Mouse (Mus musculus): ENCODE data around the gene Pcsk4. TPM values are rescaled to one million over a fixed set of nuclear protein-coding genes. Genes with fewer than 3 reads are reported as not detected.

Gene Pcsk4
- polyA plus RNA-seq, 1 experiment from 2014 or later, result 8.2 TPM

DNA sequence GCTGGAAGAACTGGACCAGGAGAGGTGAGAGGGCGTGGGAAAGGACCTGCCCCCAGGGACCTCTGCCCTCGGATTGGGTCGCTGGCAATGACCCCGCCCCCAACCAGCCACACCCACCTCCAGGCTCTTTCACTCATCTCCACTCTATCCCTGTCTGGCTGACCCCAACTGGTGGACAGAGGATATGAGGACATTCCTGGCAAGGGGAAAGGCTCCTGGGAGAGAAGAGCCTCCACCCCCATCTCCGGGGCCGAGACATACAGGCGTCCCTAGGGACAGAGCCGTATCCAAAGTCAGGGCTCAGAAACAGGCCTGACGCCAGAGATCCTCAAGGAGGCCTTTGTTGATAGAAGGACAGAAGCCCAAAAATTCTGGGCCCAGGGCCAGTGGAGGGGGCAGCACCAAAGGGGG is 26.8 kb downstream of the Pcsk4 start:
- H3K4me1 ChIP-seq, result peaks cover 74% of the 10 kb centered on the region
- WGBS, result 9% methylated on average over 9 of the region's 9 CpGs
- ATAC-seq (ENCODE audit: low FRiP score), result 0 out of 2 replicates have a peak, but pooled peaks have one; percentile 4

DNA sequence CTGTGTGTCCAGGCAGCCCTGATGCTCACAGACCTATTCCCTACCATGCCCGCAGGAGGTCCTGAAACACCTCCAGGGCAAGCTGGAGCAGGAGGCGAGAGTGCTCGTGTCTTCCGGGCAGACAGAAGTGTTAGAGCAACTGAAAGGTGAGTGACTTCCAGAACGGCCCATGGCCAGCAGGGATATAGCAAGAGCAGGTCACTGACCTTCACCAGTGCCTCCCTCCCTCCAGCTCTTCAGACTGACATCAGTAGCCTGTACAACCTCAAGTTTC is 27.3 kb downstream of the Pcsk4 start:
- no peak for ATAC-seq (ENCODE audit: low FRiP score)
- WGBS, result 34% methylated on average over 5 of the region's 5 CpGs
- peaks cover 33% of the 10 kb centered on the region for H3K36me3 ChIP-seq

More for the DNA sequence above, 26.8 kb downstream of the Pcsk4 start:
- H3K4me2 ChIP-seq, result peak overlapping the region; percentile 85
- H3K9me3 ChIP-seq (replicated peaks), result no peaks in the 10 kb centered on the region
- peak overlapping the region; percentile 52 for H3K4me3 ChIP-seq (replicated peaks)
- peaks cover 38% of the 10 kb centered on the region for H3K36me3 ChIP-seq
- H3K27me3 ChIP-seq (replicated peaks), result no peaks in the 10 kb centered on the region
- H3K27ac ChIP-seq (replicated peaks), result peak overlapping the region; percentile 95
- peak overlapping the region; percentile 74 for H3K9ac ChIP-seq (replicated peaks)

DNA sequence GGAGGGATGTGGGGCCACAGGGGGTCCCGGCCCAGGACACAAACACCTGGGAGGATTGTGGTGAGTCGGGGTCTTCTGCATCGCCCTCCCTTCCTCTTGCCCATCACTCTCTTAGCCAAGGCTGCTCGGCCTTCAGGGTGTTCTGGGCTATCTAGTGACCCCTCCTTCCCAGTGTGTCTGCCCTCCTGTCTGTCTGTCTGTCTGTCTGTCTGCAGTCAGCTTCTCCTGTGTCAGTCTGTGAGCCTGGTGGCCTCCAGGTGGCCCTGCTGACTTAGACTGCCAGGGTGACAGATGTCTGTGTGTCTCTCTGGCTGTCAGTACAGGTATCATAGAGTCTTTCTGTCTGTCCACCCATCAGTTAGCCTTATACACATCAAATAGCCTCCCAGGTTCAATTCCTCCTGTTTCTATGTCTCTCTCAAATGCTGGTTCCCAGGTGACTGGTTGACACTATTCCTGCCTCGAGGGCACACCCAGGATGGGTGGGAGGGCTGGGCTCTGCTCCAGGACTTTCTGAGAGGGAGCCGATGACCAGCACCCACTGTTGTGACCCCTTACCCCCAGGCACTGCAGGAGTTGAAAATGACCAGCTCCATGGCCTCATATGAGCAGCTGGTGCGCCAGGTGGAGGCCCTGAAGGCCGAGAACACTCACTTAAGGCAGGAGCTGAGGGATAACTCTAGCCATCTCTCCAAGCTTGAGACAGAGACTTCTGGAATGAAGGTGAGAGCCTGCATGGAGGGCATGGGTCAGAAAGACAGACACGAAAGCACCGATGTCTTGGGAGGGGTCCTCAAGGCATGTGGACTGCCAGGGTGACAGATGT is 27.8 kb downstream of the Pcsk4 start:
- peaks cover 28% of the 10 kb centered on the region for H3K36me3 ChIP-seq
- peak overlapping the region; percentile 52 for H3K4me3 ChIP-seq (replicated peaks)
- no peaks in the 10 kb centered on the region for H3K9me3 ChIP-seq (replicated peaks)
- WGBS, result 46% methylated on average over 10 of the region's 10 CpGs
- peak overlapping the region; percentile 74 for H3K9ac ChIP-seq (replicated peaks)
- peak overlapping the region; percentile 85 for H3K4me2 ChIP-seq
- H3K27me3 ChIP-seq (replicated peaks), result no peaks in the 10 kb centered on the region
- H3K4me1 ChIP-seq, result peaks cover 84% of the 10 kb centered on the region
- peak overlapping the region; percentile 95 for H3K27ac ChIP-seq (replicated peaks)
- ATAC-seq (ENCODE audit: low FRiP score), result no peak; the same call in 1 of the 2 replicates

More for the DNA sequence above, 27.3 kb downstream of the Pcsk4 start:
- Histone ChIP-seq H3K4me1 (peaks cover 79% of the 10 kb centered on the region), H3K4me3 (replicated peaks) (peak overlapping the region; percentile 52), H3K4me2 (peak overlapping the region; percentile 85), H3K27me3 (replicated peaks) (no peaks in the 10 kb centered on the region), H3K9me3 (replicated peaks) (no peaks in the 10 kb centered on the region), H3K9ac (replicated peaks) (peak overlapping the region; percentile 74), H3K27ac (replicated peaks) (peak overlapping the region; percentile 95)

DNA sequence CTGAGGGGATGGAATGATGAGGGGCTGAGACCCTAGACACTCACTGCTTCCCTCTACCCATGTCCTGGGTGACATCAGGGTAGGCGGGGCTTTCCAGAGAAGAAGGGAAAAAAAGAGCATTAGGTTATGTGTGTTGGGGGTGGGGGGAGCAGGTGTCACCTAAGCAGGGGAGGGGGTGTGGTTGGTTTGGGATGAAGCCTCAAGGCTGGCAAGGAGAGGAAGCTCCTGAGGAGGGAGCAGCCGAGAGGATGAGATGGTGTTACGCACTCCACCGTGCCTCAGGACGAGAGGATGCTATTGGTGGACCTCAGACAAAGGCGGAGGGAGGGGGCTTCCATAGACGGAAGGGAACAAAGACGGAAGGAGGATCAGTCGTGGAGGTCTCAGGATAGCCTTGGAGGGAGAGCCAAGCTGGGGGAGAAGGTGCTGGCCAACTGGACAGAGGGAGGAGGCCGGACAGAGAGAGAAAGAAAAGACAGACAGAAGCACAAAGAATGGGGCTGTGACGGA is 28.6 kb downstream of the Pcsk4 start:
- 7% methylated on average over 11 of the region's 11 CpGs for WGBS
- peak overlapping the region; percentile 95 for H3K27ac ChIP-seq (replicated peaks)
- ATAC-seq (ENCODE audit: low FRiP score), result peak; percentile 77
- H3K9me3 ChIP-seq (replicated peaks), result no peaks in the 10 kb centered on the region
- peaks cover 91% of the 10 kb centered on the region for H3K4me1 ChIP-seq
- H3K9ac ChIP-seq (replicated peaks), result peak overlapping the region; percentile 74
- peak overlapping the region; percentile 52 for H3K4me3 ChIP-seq (replicated peaks)
- H3K36me3 ChIP-seq, result peaks cover 21% of the 10 kb centered on the region
- no peaks in the 10 kb centered on the region for H3K27me3 ChIP-seq (replicated peaks)
- peak overlapping the region; percentile 85 for H3K4me2 ChIP-seq

DNA sequence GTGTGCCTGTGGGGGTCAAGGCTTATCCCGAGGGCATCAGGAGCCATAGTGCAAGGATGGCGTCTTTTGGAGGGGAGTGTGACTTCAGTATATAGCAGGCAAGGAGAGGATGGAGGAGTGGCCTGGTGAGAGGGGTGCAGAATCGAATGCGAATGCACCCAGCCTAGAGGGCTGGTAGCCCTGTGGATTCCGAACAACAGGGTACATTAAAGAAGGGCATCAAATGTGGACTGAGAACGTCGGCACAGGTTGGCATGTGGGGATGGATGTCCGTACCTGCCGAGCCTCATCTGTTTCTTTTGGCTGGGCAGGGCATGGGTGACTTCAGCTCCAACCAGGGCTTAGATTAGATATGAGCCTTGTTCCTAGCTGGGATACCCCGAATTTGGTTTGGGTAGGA is 29.5 kb downstream of the Pcsk4 start:
- H3K4me3 ChIP-seq (replicated peaks), result peak overlapping the region; percentile 52
- ATAC-seq (ENCODE audit: low FRiP score), result no peak
- no peaks in the 10 kb centered on the region for H3K9me3 ChIP-seq (replicated peaks)
- H3K4me2 ChIP-seq, result peak overlapping the region; percentile 85
- H3K4me1 ChIP-seq, result peaks cover 91% of the 10 kb centered on the region
- H3K36me3 ChIP-seq, result peaks cover 14% of the 10 kb centered on the region
- H3K9ac ChIP-seq (replicated peaks), result peak overlapping the region; percentile 74
- WGBS, result 25% methylated on average over 10 of the region's 10 CpGs
- H3K27me3 ChIP-seq (replicated peaks), result no peaks in the 10 kb centered on the region
- peak overlapping the region; percentile 95 for H3K27ac ChIP-seq (replicated peaks)

DNA sequence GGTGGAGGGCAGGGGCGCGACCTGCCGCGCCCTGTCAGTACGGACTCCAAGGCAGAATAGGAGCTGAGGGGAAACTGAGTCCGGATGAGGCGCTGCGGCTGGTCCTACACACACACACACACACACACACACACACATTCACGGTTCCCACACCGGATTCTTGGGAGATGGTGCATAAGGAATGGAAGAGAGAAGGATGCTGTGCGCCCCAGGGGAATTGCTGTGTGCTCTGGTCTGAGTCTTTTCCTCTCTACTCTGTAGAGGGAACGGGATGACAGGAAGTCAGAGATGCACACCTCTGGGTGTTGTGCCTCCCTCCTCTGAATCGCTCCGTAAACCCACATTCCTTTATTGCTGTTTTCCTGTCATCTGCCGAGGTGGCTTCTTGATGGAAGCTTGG is 30.0 kb downstream of the Pcsk4 start:
- Histone ChIP-seq H3K4me3 (replicated peaks) (peak overlapping the region; percentile 52), H3K9me3 (replicated peaks) (no peaks in the 10 kb centered on the region), H3K4me2 (peak overlapping the region; percentile 85), H3K27ac (replicated peaks) (peak overlapping the region; percentile 95), H3K27me3 (replicated peaks) (no peaks in the 10 kb centered on the region), H3K36me3 (peaks cover 17% of the 10 kb centered on the region), H3K9ac (replicated peaks) (peak overlapping the region; percentile 74), H3K4me1 (peaks cover 91% of the 10 kb centered on the region)
- 5% methylated on average over 15 of the region's 15 CpGs for WGBS
- ATAC-seq (ENCODE audit: low FRiP score), result peak; percentile 3; the same call in 1 of the 2 replicates

DNA sequence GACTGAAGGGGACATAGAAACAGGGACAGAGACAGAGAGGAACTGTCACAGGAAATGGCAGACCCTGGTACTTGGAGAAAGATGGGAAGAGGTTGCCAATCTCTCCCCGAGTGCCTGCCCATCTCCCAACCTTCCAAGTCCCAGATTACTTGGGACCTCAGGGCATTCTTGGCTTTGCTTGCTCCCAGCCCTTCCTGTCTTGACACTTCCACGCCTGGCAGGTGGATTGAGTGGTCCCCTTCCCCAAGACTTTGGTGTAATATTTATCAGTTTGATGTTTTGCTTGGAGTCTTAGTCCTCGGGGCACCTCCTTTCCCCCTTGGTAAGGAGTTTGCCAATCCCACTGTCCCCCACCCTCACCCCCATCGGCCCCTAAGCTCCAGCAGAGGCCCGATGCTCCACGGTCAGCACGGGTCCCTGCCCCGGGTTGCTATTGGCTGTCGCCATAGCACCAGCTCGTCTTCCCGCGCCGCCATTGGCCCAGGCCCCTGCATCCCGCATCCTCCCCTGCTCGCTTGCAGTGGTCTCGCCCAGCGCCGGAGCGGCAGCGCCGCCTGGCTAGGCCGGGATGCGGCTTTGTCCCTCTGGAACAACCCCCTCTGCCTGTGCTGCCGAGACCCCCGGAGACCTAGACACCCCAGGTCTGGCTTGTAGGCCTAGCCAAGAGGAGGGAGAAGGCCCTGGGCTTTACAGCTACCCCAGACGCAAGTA is 30.6 kb downstream of the Pcsk4 start:
- Histone ChIP-seq H3K9me3 (replicated peaks) (no peaks in the 10 kb centered on the region), H3K36me3 (peaks cover 22% of the 10 kb centered on the region), H3K27me3 (replicated peaks) (no peaks in the 10 kb centered on the region), H3K27ac (replicated peaks) (peak overlapping the region; percentile 95), H3K9ac (replicated peaks) (peak overlapping the region; percentile 74), H3K4me2 (peak overlapping the region; percentile 85), H3K4me1 (peaks cover 91% of the 10 kb centered on the region), H3K4me3 (replicated peaks) (peak overlapping the region; percentile 52)
- peak; percentile 71 for ATAC-seq (ENCODE audit: low FRiP score)
- 3% methylated on average over 26 of the region's 26 CpGs for WGBS

DNA sequence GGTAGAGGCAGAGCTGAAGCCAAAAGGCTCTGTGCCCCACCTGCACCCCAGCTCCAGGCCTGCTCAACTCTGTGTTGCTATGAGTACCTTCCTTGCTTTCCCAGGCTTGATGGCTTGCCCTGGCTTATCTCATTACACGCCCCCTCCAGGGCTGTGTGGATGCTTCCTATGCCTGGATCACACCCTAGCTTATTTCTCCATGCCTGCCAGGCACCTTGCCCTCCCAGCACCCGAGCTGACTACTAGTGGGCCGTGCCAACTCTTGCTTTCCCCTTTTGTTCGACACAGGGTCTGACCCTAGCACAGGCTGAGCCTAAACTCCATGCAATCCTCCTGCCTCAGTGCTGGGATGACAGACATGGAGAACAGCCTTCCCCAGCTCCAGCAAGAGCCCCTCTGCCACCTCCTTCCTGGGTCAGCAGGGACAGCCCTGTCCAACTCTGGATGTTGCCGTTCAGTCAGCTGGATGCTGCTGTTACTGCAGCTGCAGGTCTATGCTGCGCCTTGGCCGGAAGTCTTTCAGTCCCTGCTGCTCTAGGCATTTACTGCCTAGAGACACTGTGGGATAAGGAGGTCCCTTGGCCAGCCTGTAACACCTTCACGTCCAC is 31.7 kb downstream of the Pcsk4 start:
- H3K4me2 ChIP-seq, result peak overlapping the region; percentile 85
- no peak for ATAC-seq (ENCODE audit: low FRiP score)
- H3K4me1 ChIP-seq, result peaks cover 90% of the 10 kb centered on the region
- peak overlapping the region; percentile 58 for H3K9ac ChIP-seq (replicated peaks)
- H3K27me3 ChIP-seq (replicated peaks), result no peaks in the 10 kb centered on the region
- peak overlapping the region; percentile 95 for H3K27ac ChIP-seq (replicated peaks)
- 69% methylated on average over 8 of the region's 8 CpGs for WGBS
- H3K36me3 ChIP-seq, result peaks cover 20% of the 10 kb centered on the region
- no peak overlapping the region for H3K4me3 ChIP-seq (replicated peaks)
- H3K9me3 ChIP-seq (replicated peaks), result no peaks in the 10 kb centered on the region

DNA sequence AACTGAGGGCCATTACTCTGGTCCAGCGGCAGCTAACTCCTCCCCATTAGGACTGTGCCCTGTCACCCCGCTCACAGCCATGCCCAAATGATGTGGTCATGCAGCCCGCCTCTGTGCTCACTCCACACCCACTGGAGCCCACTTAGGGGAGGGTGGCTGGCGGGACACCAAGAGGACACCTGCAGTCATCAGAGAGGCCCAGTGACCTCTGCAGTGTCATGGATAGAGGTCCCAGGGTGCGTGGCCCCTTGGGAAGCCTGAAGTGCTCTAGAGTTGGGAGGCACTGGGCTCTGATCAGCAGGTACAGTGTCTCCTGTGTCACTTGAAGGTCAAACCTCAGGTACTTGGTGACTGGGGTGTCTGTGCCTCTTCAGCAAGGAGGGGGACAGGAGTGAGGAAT is 32.5 kb downstream of the Pcsk4 start:
- Histone ChIP-seq H3K4me1 (peaks cover 86% of the 10 kb centered on the region), H3K27me3 (replicated peaks) (no peaks in the 10 kb centered on the region), H3K9ac (replicated peaks) (peak overlapping the region; percentile 58), H3K9me3 (replicated peaks) (no peaks in the 10 kb centered on the region), H3K36me3 (peaks cover 15% of the 10 kb centered on the region), H3K4me2 (peak overlapping the region; percentile 85), H3K4me3 (replicated peaks) (peak overlapping the region; percentile 47), H3K27ac (replicated peaks) (peak overlapping the region; percentile 95)
- 74% methylated on average over 5 of the region's 5 CpGs for WGBS
- ATAC-seq (ENCODE audit: low FRiP score), result no peak

DNA sequence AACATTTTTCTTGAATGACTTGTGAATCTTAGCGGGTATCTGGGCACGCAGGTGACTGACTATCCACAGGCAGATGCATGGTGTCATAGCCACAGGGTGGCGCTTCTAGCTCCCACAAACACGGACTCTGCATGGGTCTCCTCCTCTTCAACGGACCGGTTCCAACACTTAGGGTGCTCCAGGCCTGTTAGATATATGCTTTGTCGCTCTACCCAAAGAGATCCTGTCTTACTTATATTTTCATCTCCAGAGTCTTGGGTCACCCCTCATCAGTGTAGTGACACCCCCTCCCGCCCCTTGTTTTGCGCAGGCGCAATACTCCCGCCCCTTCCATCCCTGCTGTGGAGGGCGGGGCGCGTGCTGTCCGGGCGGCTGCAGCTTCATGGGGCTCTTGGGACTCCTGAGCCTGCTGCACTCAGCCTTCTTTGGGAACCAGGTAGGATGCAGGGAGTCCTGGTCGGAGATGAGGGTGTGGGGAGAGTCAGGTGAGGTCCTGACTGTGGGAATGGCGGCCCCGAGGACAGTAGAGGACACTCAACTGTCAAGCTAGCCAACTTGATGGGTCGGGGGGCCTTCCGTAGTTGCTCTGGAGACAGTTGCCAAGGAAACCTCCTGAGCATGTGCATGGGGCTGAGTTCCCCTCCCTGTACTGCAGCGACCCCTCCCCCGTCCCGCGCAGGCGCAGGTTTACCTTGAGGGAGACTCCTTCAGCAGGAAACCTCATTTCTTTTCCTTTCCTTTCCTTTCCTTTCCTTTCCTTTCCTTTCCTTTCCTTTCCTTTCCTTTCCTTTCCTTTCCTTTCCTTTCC is 33.5 kb downstream of the Pcsk4 start, which contains the start of gene Apc2:
TSS of gene Apc2 (plus strand) at position 360 of the 808 bp plus-strand sequence.
- Histone ChIP-seq H3K27me3 (replicated peaks) (no peaks in the 10 kb centered on the region), H3K4me3 (replicated peaks) (peak within 1 kb of the TSS; percentile 47), H3K4me2 (peak within 1 kb of the TSS; percentile 85), H3K9me3 (replicated peaks) (no peaks in the 10 kb centered on the region), H3K4me1 (peaks cover 79% of the 10 kb centered on the region), H3K9ac (replicated peaks) (peak within 1 kb of the TSS; percentile 58), H3K27ac (replicated peaks) (peak within 1 kb of the TSS; percentile 93), H3K36me3 (peaks cover 15% of the 10 kb centered on the region)
- under 1% methylated on average over 26 of the region's 26 CpGs for WGBS
- peak; percentile 71 for ATAC-seq (ENCODE audit: low FRiP score)

Data from neural tube, embryonic 15.5 days (tissue).